Mouse (Mus musculus) kidney, postnatal 0 days (tissue): ENCODE measurements around the gene Gimap9. TPM values are rescaled to one million over a fixed set of nuclear protein-coding genes. Genes with fewer than 3 reads are reported as not detected.

Experiments used
- ATAC-seq: fragments of 200-750 bp; cut with Nextera tagmentation; replicated peaks from 2 replicates; pipeline ENCODE4 v1.8.0; 2017; ENCODE audit warnings: low read depth, moderate number of reproducible peaks, moderate TSS enrichment, moderate library complexity; ENCODE audit not compliant: low FRiP score
- DNase-seq: peaks from one replicate; pipeline ENCODE4 v3.0.0-alpha.2; 2016; ENCODE audit warnings: low spot score
- H3K27ac ChIP-seq: fragments of 300-500 bp; sonication (generic); 2 replicates; pipeline ENCODE4 v1.5.1; 2014; ENCODE audit warnings: mild to moderate bottlenecking
- H3K27me3 ChIP-seq: fragments of 300-500 bp; sonication (generic); 2 replicates; pipeline ENCODE4 v1.6.1; 2014; ENCODE audit warnings: low read length, mixed read lengths; ENCODE audit not compliant: insufficient read depth
- H3K36me3 ChIP-seq: fragments of 300-500 bp; sonication (generic); 2 replicates; pipeline ENCODE4 v1.6.1; 2014; ENCODE audit warnings: low read length, mixed read lengths; ENCODE audit not compliant: insufficient read depth
- H3K4me1 ChIP-seq: fragments of 300-500 bp; sonication (generic); replicated peaks from 2 replicates; pipeline ENCODE4 v1.6.1; 2014; ENCODE audit warnings: antibody characterized with exemption, low read length, mixed read lengths; ENCODE audit not compliant: insufficient read depth
- H3K4me2 ChIP-seq: fragments of 300-500 bp; sonication (generic); 2 replicates; pipeline ENCODE4 v1.6.1; 2014; ENCODE audit warnings: mild to moderate bottlenecking, low read length, moderate library complexity, mixed read lengths
- H3K4me3 ChIP-seq: fragments of 300-500 bp; sonication (generic); replicated peaks from 2 replicates; pipeline ENCODE4 v1.5.1; 2014; ENCODE audit warnings: low read depth, low read length
- H3K9ac ChIP-seq: fragments of 300-500 bp; sonication (generic); 2 replicates; pipeline ENCODE4 v1.6.1; 2014; ENCODE audit warnings: low read depth, low read length
- H3K9me3 ChIP-seq: fragments of 300-500 bp; sonication (generic); replicated peaks from 2 replicates; pipeline ENCODE4 v1.6.1; 2016; ENCODE audit warnings: low read length, inconsistent platforms, mixed read lengths
- CTCF ChIP-seq: IDR thresholded peaks from 2 replicates; pipeline ENCODE4 v1.5.1; 2016; ENCODE audit warnings: antibody characterized with exemption, low read depth, mild to moderate bottlenecking, moderate library complexity
- WGBS: fragments of 180-500 bp; shearing (Covaris S2); extraction: QIAGEN DNeasy Blood & Tissue Kit; methylation state at CpG from one replicate; pipeline ENCODE4 v1.1.7; 2014; 5-methylcytosine and 5-hydroxymethylcytosine counted together
- polyA plus RNA-seq: library from polyadenylated mRNA; unstranded; fragments of >200 nt; fragmentation: Nextera tagmentation; extraction: Ambion mirVana; gene quantifications from 2 replicates; pipeline ENCODE4 v1.2.1, GENCODE M21; 2015

Gene Gimap9
- polyA plus RNA-seq, 1 experiment from 2014 or later = 15.2 TPM

GRCm38 (mm10) chr6:48725476-48725875, 49.5 kb downstream of the Gimap9 start:
- no peak for TF ChIP-seq CTCF
- Histone ChIP-seq H3K36me3 (no peaks in the 10 kb centered on the region), H3K9me3 (no peaks in the 10 kb centered on the region), H3K4me2 (no peak overlapping the region), H3K9ac (no peak overlapping the region), H3K4me1 (no peaks in the 10 kb centered on the region), H3K27ac (peak overlapping the region; percentile 55), H3K27me3 (no peaks in the 10 kb centered on the region), H3K4me3 (no peak overlapping the region)
- WGBS = 0% methylated on average over 1 of the region's 1 CpGs
- ATAC-seq = peak; percentile 86
- DNase-seq = peak; percentile 82

- no peaks in the 10 kb centered on the region for H3K4me1 ChIP-seq
- no peak overlapping the region for H3K9ac ChIP-seq
- no peak overlapping the region for H3K4me3 ChIP-seq
- no peaks in the 10 kb centered on the region for H3K27me3 ChIP-seq
- no peaks in the 10 kb centered on the region for H3K9me3 ChIP-seq
- ATAC-seq = no peak
- no peaks in the 10 kb centered on the region for H3K36me3 ChIP-seq
- 91% methylated on average over 5 of the region's 5 CpGs for WGBS
- no peak for DNase-seq
- no peak for TF ChIP-seq CTCF
- H3K4me2 ChIP-seq = no peak overlapping the region
- H3K27ac ChIP-seq = no peak overlapping the region
Measured at GRCm38 (mm10) chr6:48727761-48728160, 51.8 kb downstream of the Gimap9 start.

Other genes starting within 250 kb of the Gimap9 start
- 27.9 and 33.4 TPM in 2 replicates for gene Zfp467, start 230.3 kb upstream of the Gimap9 start, polyA plus RNA-seq
- gene Sspo, start 227.9 kb upstream of the Gimap9 start, polyA plus RNA-seq = 0.46 and 0.64 TPM in 2 replicates
- 31.1 and 34.6 TPM in 2 replicates for gene Atp6v0e2, start 138.5 kb upstream of the Gimap9 start, polyA plus RNA-seq
- 11.5 and 11.9 TPM in 2 replicates for gene Lrrc61, start 121.3 kb upstream of the Gimap9 start, polyA plus RNA-seq
- gene Rarres2, start 103.3 kb upstream of the Gimap9 start, polyA plus RNA-seq = 66.8 and 80.3 TPM in 2 replicates
- 0.38 TPM in 1 of 2 replicates, not detected in the other for gene Gm45021, start 86.5 kb upstream of the Gimap9 start, polyA plus RNA-seq
- 37.4 and 43.5 TPM in 2 replicates for gene Repin1, start 82.2 kb upstream of the Gimap9 start, polyA plus RNA-seq
- not detected in 2 replicates for gene Gm44965, start 82.2 kb upstream of the Gimap9 start, polyA plus RNA-seq
- 6.4 and 7.7 TPM in 2 replicates for gene Zfp775, start 74.1 kb upstream of the Gimap9 start, polyA plus RNA-seq
- gene AI854703, start 49.4 kb upstream of the Gimap9 start, polyA plus RNA-seq = 7.1 and 7.9 TPM in 2 replicates
- gene Gimap8, start 28.9 kb upstream of the Gimap9 start, polyA plus RNA-seq = 4.2 and 4.5 TPM in 2 replicates
- 71.3 and 75.4 TPM in 2 replicates for gene Gimap4, start 8.4 kb downstream of the Gimap9 start, polyA plus RNA-seq
- 60.1 and 60.6 TPM in 2 replicates for gene Gimap6, start 32.1 kb downstream of the Gimap9 start, polyA plus RNA-seq
- 2.7 and 3.2 TPM in 2 replicates for gene Gm28053, start 42.5 kb downstream of the Gimap9 start, polyA plus RNA-seq
- gene Gimap7, start 42.5 kb downstream of the Gimap9 start, polyA plus RNA-seq = 0.10 and 0.14 TPM in 2 replicates
- 26.8 and 29.7 TPM in 2 replicates for gene Gimap1, start 62.9 kb downstream of the Gimap9 start, polyA plus RNA-seq
- gene Gimap5, start 70.1 kb downstream of the Gimap9 start, polyA plus RNA-seq = 26.4 and 32.2 TPM in 2 replicates
- gene Gimap3, start 94.7 kb downstream of the Gimap9 start, polyA plus RNA-seq = 0.13 and 0.17 TPM in 2 replicates
- gene Tmem176a, start 164.8 kb downstream of the Gimap9 start, polyA plus RNA-seq = 315 and 333 TPM in 2 replicates
- gene Tmem176b, start 165.4 kb downstream of the Gimap9 start, polyA plus RNA-seq = 669 and 685 TPM in 2 replicates
- 9.9 and 11.0 TPM in 2 replicates for gene Aoc1, start 196.8 kb downstream of the Gimap9 start, polyA plus RNA-seq